Mouse (Mus musculus) thymus, adult 2 months (tissue): ENCODE measurements around the gene Ip6k3. TPM values are rescaled to one million over a fixed set of nuclear protein-coding genes. Genes with fewer than 3 reads are reported as not detected.

Experiments used
- DNase-seq: peaks from one replicate; pipeline ENCODE4 v3.0.0; 2021
- H3K27ac ChIP-seq: fragments of 200-500 bp; 2 replicates; pipeline ENCODE4 v1.5.1; 2012; ENCODE audit warnings: low read length, control low read depth; ENCODE audit not compliant: control insufficient read depth, insufficient read depth
- H3K27me3 ChIP-seq: fragments of 200-500 bp; 2 replicates; pipeline ENCODE4 v1.6.1; 2012; ENCODE audit warnings: mild to moderate bottlenecking, low read length, moderate library complexity, mixed read lengths; ENCODE audit not compliant: control insufficient read depth, insufficient read depth
- H3K36me3 ChIP-seq: fragments of 200-500 bp; 2 replicates; pipeline ENCODE4 v1.6.1; 2012; ENCODE audit warnings: mild to moderate bottlenecking, low read length, moderate library complexity; ENCODE audit not compliant: control insufficient read depth, insufficient read depth
- H3K4me1 ChIP-seq: fragments of 200-500 bp; replicated peaks from 2 replicates; pipeline ENCODE4 v1.6.1; 2012; ENCODE audit warnings: low read length; ENCODE audit not compliant: control insufficient read depth, insufficient read depth
- H3K4me3 ChIP-seq: fragments of 200-500 bp; 2 replicates; pipeline ENCODE4 v1.5.1; 2012; ENCODE audit warnings: mild to moderate bottlenecking, low read length, control low read depth, moderate library complexity; ENCODE audit not compliant: control insufficient read depth, insufficient read depth
- CTCF ChIP-seq: fragments of 200-500 bp; IDR thresholded peaks from 2 replicates; pipeline ENCODE4 v1.5.1; 2012; ENCODE audit warnings: mild to moderate bottlenecking, control low read depth, low read length, moderate library complexity, borderline replicate concordance; ENCODE audit not compliant: control insufficient read depth, poor library complexity, insufficient read depth; ENCODE audit errors: extremely low read depth
- POLR2A ChIP-seq: fragments of 200-500 bp; IDR thresholded peaks from 2 replicates; pipeline ENCODE4 v1.6.1; 2012; ENCODE audit warnings: mild to moderate bottlenecking, low read length, control low read depth, moderate library complexity; ENCODE audit not compliant: control insufficient read depth, poor library complexity, insufficient read depth; ENCODE audit errors: extremely low read depth
- WGBS: fragments of 180-500 bp; shearing (Covaris S2); methylation state at CpG from one replicate; pipeline ENCODE4 v1.1.7; 2018; 5-methylcytosine and 5-hydroxymethylcytosine counted together
- polyA plus RNA-seq: library from polyadenylated mRNA; depleted of rRNA; stranded (reverse); fragments of >200 nt; gene quantifications from 2 replicates; pipeline ENCODE4 v1.2.3, GENCODE M21; 2012

Ip6k3 gene
- polyA plus RNA-seq, 1 experiment, result 1.4 TPM

DNA sequence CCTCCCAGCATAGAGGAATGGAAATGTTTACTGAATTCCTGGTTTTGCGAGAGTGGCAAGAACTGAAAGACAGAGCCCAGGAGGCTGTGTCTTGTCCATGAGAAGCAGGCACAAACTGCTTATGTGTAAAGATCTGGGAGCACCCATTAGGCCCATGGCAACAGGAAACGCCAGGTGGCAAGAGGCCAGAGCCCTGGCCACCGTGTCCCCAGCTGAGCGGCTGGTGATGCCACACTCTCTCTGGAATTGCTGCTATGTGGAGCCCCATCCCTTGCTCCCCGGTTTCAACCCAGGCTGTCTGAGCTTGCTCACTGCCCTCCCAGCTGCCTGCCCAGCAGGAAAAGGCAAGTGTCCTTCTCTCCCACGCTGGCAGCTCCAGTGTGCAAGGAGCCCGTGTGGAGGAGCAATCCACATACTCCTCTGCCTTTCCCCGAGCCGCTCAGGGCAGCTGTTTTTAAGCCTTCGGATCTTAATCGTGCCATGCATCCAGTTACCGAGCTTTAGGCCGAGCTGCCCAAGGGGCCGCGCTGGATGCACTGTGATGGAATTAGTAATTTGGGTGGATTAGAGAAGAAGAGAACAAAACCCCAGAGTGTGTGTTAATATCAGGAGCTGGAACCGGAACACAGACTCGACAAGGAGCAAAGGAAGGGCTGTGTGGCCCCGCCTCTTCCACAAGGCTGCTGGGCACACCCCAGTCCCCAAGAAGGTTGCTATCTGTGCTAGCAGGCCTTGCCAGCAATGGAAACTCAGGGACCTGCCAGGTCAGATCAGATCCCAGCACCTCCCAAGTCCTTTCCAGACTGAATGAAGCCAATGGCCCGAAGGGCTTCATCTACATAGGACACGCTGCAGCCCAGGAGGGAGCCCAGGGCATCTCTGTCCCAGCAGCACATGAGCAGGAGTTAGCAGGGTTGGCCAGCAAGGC is 26.9 kb upstream of the Ip6k3 start:
- Histone ChIP-seq H3K4me1 (no peaks in the 10 kb centered on the region), H3K36me3 (peaks cover 36% of the 10 kb centered on the region), H3K27ac (no peak overlapping the region), H3K27me3 (no peaks in the 10 kb centered on the region), H3K4me3 (no peak overlapping the region)
- TF ChIP-seq CTCF, result no peak
- no peak for TF ChIP-seq POLR2A
- DNase-seq, result no peak
- 91% methylated on average over 20 of the region's 20 CpGs for WGBS

DNA sequence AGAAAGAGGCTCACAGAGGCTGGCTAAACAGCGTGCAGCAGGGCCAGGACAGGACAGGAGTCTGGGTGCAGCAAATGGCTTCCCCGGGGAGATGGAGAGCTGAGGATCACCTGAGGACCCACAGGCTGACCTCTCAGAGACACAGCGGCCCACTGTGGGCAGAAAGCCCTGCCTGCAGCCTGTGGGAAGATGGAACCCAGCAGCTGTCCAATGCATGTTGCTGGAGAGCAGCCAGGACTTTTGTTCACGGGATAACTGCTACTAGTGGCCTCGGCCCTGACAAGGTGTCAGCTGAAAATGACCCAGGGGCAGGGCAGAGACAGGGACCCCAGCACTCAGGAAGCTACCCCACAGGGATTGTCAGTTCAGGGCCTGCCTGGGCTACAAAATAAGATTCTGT is 24.2 kb upstream of the Ip6k3 start:
- Histone ChIP-seq H3K4me1 (no peaks in the 10 kb centered on the region), H3K27me3 (no peaks in the 10 kb centered on the region), H3K4me3 (no peak overlapping the region), H3K27ac (no peak overlapping the region), H3K36me3 (peaks cover 33% of the 10 kb centered on the region)
- DNase-seq, result no peak
- WGBS, result 94% methylated on average over 5 of the region's 5 CpGs
- TF ChIP-seq POLR2A, result no peak
- no peak for TF ChIP-seq CTCF

DNA sequence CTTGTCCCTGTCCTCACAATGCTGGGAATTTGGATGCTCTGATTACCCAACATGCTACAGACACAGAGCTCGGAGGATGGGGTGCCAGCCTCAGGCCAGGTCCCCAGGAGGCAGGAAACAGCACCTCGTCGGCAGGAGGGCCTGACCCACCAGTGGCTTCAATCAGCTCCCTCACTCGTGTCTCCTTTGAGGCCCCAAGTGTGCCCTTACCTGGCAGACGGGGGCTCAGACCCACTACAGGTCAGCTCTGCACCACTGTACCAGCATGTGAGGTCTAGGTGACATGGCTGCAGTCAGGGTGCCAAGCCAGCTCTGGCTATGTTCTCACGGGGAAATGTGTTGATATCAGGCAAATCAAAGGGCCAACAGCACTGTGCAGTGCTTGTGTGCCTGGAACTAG is 23.6 kb upstream of the Ip6k3 start:
- no peaks in the 10 kb centered on the region for H3K27me3 ChIP-seq
- H3K4me3 ChIP-seq, result no peak overlapping the region
- DNase-seq, result no peak
- no peaks in the 10 kb centered on the region for H3K4me1 ChIP-seq
- H3K27ac ChIP-seq, result no peak overlapping the region
- TF ChIP-seq POLR2A (no peak), CTCF (no peak)
- peaks cover 29% of the 10 kb centered on the region for H3K36me3 ChIP-seq
- 89% methylated on average over 6 of the region's 6 CpGs for WGBS

DNA sequence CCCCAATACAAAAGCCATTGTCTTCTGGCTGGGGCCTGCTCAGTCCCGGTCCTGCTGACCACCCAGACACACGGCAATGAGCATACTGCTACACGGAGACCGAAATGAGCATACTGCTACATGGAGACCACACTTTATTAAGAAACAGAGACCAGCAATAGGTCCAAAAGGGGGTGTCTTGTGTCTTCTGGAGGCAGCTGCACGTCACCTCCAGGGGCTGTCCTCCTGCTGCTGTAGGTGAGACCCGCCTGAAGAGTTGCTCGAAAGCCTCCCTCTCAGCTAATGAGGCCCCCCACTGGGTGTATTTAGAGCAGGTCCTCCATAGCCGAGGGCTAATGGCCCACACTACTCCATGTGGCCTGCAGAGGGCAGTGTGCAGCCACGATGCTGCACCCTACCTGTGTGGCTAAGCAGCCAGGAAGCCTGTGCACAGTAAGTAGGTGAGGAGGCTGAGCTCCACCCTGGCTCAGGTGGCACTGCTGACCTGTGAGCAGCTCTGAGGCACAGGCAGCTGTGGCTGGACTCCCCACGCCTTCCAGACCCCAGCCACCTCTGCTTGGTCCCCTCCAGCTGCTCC is 22.1 kb upstream of the Ip6k3 start:
- WGBS, result 58% methylated on average over 10 of the region's 10 CpGs
- TF ChIP-seq CTCF (peak; percentile 96), POLR2A (no peak)
- peak; percentile 72 for DNase-seq

DNA sequence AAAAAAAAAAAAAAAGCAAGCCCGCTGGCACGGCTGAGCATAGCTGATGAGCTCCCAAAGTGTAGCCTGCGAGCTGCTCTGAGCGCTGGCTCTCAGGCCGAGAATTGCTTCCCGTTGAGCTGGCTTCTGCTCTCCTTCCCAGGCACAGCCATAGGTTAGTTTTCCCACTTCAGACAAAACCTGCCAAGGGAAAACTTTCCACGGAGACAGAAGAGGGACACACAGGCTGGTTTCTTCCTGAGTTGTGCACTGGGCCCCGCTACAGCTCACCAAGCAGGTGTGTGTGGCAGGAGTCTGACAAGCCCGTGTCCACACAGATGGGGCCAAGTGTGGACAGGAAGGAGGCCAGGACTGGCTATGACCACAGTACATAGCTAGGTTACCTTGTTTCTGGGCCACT is 21.3 kb upstream of the Ip6k3 start:
- 89% methylated on average over 9 of the region's 9 CpGs for WGBS
- DNase-seq, result no peak
- H3K4me1 ChIP-seq, result no peaks in the 10 kb centered on the region
- no peaks in the 10 kb centered on the region for H3K27me3 ChIP-seq
- H3K27ac ChIP-seq, result no peak overlapping the region
- no peak overlapping the region for H3K4me3 ChIP-seq
- TF ChIP-seq CTCF (no peak), POLR2A (no peak)
- peaks cover 16% of the 10 kb centered on the region for H3K36me3 ChIP-seq

More for the DNA sequence above, 22.1 kb upstream of the Ip6k3 start:
- Histone ChIP-seq H3K4me1 (no peaks in the 10 kb centered on the region), H3K4me3 (no peak overlapping the region), H3K27me3 (no peaks in the 10 kb centered on the region), H3K27ac (no peak overlapping the region), H3K36me3 (peaks cover 20% of the 10 kb centered on the region)

DNA sequence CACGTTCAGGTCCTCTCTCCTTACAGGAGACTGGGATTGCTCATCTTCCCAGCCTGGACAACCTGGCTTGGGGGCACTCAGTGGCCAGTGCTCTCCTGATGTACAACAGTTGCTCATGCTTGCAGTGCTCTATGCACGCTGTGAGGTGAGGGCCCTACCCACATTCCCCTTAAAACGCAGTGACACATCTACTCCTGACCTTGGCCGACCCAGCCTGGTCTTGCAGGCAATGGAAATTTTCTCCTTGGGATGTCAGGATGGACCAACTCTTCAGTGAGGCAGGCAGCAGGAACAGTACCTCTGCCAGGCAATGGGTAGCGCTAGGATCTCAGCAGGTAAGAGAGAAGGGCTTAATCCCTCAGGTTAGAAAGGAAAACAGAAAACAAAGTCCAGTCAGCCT is 19.5 kb upstream of the Ip6k3 start:
- WGBS, result 93% methylated on average over 5 of the region's 5 CpGs
- no peaks in the 10 kb centered on the region for H3K27me3 ChIP-seq

DNA sequence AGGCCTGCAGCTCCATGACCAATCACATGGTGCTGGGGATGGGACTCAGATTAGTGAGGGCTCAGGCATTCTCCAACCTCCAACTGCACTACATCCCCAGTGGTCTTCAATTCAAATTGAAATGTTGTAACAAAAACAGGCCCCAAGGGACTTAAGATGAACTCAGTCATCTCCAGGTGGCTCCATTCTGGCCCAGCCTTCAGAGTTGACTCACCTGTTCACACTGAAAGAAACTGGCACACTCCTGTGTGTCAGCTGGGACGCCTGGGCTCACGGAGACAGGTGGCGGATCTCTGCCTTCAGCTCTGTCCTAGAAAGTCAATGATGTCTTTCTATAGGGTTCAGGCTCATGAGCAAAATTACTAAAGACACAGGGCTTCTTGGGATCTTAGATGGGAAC is 18.5 kb upstream of the Ip6k3 start:
- no peaks in the 10 kb centered on the region for H3K27me3 ChIP-seq
- H3K27ac ChIP-seq, result no peak overlapping the region
- WGBS, result 91% methylated on average over 3 of the region's 3 CpGs
- H3K36me3 ChIP-seq, result no peaks in the 10 kb centered on the region
- no peak for DNase-seq
- TF ChIP-seq POLR2A, result no peak
- TF ChIP-seq CTCF, result no peak
- H3K4me3 ChIP-seq, result no peak overlapping the region
- no peaks in the 10 kb centered on the region for H3K4me1 ChIP-seq

More for the DNA sequence above, 19.5 kb upstream of the Ip6k3 start:
- Histone ChIP-seq H3K36me3 (no peaks in the 10 kb centered on the region; the same call in 1 of the 2 replicates), H3K4me1 (no peaks in the 10 kb centered on the region), H3K27ac (no peak overlapping the region), H3K4me3 (no peak overlapping the region)
- no peak for TF ChIP-seq POLR2A
- DNase-seq, result no peak
